Mouse (Mus musculus): ENCODE results near the gene Vamp9. TPM values are rescaled to one million over a fixed set of nuclear protein-coding genes. Genes with fewer than 3 reads are reported as not detected.
A peak's percentile ranks its signal among the peaks of the same experiment; 100 is the strongest.

Vamp9 gene
- polyA plus RNA-seq, 1 experiment from 2014 or later, result 0.64 TPM

- Histone ChIP-seq H3K9ac (replicated peaks) (no peak overlapping the region), H3K27me3 (no peaks in the 10 kb centered on the region), H3K4me1 (no peaks in the 10 kb centered on the region), H3K36me3 (no peaks in the 10 kb centered on the region), H3K9me3 (no peaks in the 10 kb centered on the region), H3K4me3 (no peak overlapping the region), H3K4me2 (replicated peaks) (no peak overlapping the region), H3K27ac (replicated peaks) (no peak overlapping the region)
- WGBS, result 77% methylated on average over 1 of the region's 1 CpGs
- ATAC-seq (replicated peaks), result no peak
Measured at GRCm38 (mm10) chr5:99887133-99887532, 18.9 kb upstream of the Vamp9 start.

DNA sequence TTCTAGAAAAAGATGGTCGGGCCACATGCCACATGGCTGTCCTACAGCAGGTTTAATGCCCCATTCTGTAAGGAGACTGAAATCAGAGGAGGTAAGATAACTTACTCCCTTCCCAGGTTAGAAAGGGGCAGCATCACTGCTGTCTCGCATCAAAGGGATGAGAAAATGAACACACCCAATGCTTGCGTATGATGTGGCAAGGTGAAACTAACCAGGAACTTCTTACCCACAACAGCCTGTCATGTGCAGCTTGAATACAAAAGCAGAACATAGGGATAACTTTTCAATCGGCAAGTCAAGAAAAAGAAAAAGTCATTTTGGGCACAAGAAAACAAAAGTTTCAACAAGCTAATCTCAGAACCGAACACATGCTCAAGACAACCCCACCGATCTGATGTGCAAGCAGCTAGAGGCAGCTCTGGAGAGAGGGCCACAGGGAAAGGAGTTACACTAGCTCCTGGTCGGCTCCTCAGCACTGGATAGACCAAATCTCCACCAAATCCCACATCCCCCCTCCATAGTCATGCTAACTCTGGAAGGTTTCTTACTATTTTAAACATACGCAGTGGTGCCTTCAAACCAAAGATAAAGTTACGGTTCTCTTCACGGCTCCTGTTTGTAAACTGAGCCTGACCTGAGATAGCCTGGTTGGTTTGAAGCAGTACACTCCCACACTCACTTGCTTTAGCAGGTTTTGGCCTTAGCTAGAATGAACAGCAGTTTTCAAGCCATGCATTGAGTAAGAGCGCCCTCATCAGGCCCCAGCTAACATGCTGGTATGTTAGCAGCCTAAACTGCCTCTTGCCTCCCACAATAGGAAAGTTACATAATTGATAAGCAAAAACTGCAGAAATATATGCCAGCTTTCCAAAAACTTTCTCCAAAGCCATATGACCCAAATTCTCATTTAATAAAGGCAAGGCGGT is 14.3 kb upstream of the Vamp9 start:
- H3K4me1 ChIP-seq, result no peaks in the 10 kb centered on the region
- H3K9ac ChIP-seq (replicated peaks), result no peak overlapping the region
- no peak overlapping the region for H3K4me3 ChIP-seq
- WGBS, result 62% methylated on average over 12 of the region's 12 CpGs
- H3K27ac ChIP-seq (replicated peaks), result no peak overlapping the region
- H3K36me3 ChIP-seq, result no peaks in the 10 kb centered on the region
- ATAC-seq (replicated peaks), result peak; percentile 55; the same call in 1 of the 2 replicates
- no peaks in the 10 kb centered on the region for H3K27me3 ChIP-seq
- no peaks in the 10 kb centered on the region for H3K9me3 ChIP-seq
- H3K4me2 ChIP-seq (replicated peaks), result no peak overlapping the region

GRCm38 (mm10) chr5:99900041-99900440 is 6.0 kb upstream of the Vamp9 start:
- no peaks in the 10 kb centered on the region for H3K27me3 ChIP-seq
- H3K36me3 ChIP-seq, result no peaks in the 10 kb centered on the region
- no peaks in the 10 kb centered on the region for H3K4me1 ChIP-seq
- H3K4me2 ChIP-seq (replicated peaks), result no peak overlapping the region
- H3K27ac ChIP-seq (replicated peaks), result no peak overlapping the region
- no peak overlapping the region for H3K9ac ChIP-seq (replicated peaks)
- H3K9me3 ChIP-seq, result no peaks in the 10 kb centered on the region
- WGBS, result 9% methylated on average over 6 of the region's 6 CpGs
- ATAC-seq (replicated peaks), result peak; percentile 89
- no peak overlapping the region for H3K4me3 ChIP-seq

DNA sequence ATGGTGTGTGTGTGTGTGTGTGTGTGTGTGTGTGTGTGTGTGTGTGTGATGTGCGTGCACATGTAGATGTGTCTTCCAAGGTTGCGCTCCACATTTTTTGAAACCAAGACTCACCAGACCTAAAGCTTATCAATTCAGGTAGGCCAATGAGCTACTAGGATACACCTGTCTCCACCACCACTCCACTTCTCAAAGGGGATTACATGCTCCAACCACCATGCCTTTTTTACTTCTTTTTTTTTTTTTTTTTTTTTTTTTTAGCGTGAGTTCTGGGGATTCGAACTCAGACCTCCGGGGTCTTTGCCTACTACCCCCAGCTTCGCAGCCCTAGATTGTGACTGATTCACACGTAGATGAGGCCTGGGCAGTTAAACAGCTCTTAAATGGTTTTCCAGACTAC is 323 bp upstream of the Vamp9 start:
- Histone ChIP-seq H3K9ac (replicated peaks) (0 out of 2 replicates have a peak overlapping the region, but pooled peaks have one; percentile 70), H3K36me3 (no peaks in the 10 kb centered on the region), H3K9me3 (no peaks in the 10 kb centered on the region), H3K4me2 (replicated peaks) (peak overlapping the region; percentile 59; the same call in 1 of the 2 replicates), H3K4me3 (peak overlapping the region; percentile 71; the same call in 1 of the 2 replicates), H3K27me3 (no peaks in the 10 kb centered on the region), H3K4me1 (0 out of 2 replicates have a peak, but pooled peaks cover 4% of the 10 kb centered on the region), H3K27ac (replicated peaks) (peak overlapping the region; percentile 84; the same call in 1 of the 2 replicates)
- 65% methylated on average over 7 of the region's 7 CpGs for WGBS
- ATAC-seq (replicated peaks), result 0 out of 2 replicates have a peak, but pooled peaks have one; percentile 11

GRCm38 (mm10) chr5:99915494-99915893 is 9.4 kb downstream of the Vamp9 start:
- H3K36me3 ChIP-seq, result no peaks in the 10 kb centered on the region
- H3K9me3 ChIP-seq, result no peaks in the 10 kb centered on the region
- 53% methylated on average over 7 of the region's 7 CpGs for WGBS
- H3K4me3 ChIP-seq, result no peak overlapping the region
- ATAC-seq (replicated peaks), result no peak
- H3K4me2 ChIP-seq (replicated peaks), result no peak overlapping the region
- no peak overlapping the region for H3K9ac ChIP-seq (replicated peaks)
- H3K4me1 ChIP-seq, result no peaks in the 10 kb centered on the region
- H3K27ac ChIP-seq (replicated peaks), result no peak overlapping the region
- no peaks in the 10 kb centered on the region for H3K27me3 ChIP-seq

- no peak overlapping the region for H3K27ac ChIP-seq (replicated peaks)
- H3K9me3 ChIP-seq, result no peaks in the 10 kb centered on the region
- H3K9ac ChIP-seq (replicated peaks), result no peak overlapping the region
- H3K4me2 ChIP-seq (replicated peaks), result no peak overlapping the region
- WGBS, result 66% methylated on average over 8 of the region's 8 CpGs
- H3K36me3 ChIP-seq, result no peaks in the 10 kb centered on the region
- H3K27me3 ChIP-seq, result no peaks in the 10 kb centered on the region
- no peak for ATAC-seq (replicated peaks)
- no peaks in the 10 kb centered on the region for H3K4me1 ChIP-seq
- H3K4me3 ChIP-seq, result no peak overlapping the region
Measured at GRCm38 (mm10) chr5:99922033-99922432, 16.0 kb downstream of the Vamp9 start.

DNA sequence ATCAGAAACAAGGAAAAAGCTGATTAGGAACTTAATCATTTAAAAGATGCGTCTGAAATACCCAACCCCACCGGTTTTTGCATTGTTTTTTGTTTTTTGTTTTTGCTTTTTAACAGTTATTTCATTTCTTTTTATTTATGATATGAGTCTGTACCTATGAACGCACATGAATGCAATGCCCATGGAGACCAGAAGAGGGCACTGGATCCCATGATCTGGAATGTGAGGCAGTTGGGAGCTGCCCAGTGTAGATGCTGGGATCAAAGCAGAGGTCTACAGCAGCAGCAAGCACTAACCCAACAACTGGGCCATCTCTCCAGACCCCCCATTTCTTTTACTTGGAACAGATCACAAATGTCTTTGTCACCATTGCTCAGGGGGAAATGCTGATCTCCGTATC is 21.9 kb downstream of the Vamp9 start:
- Histone ChIP-seq H3K9me3 (no peaks in the 10 kb centered on the region), H3K27ac (replicated peaks) (no peak overlapping the region), H3K9ac (replicated peaks) (no peak overlapping the region), H3K36me3 (no peaks in the 10 kb centered on the region), H3K27me3 (no peaks in the 10 kb centered on the region), H3K4me2 (replicated peaks) (no peak overlapping the region), H3K4me1 (no peaks in the 10 kb centered on the region), H3K4me3 (no peak overlapping the region)
- no peak for ATAC-seq (replicated peaks)
- WGBS, result 49% methylated on average over 4 of the region's 4 CpGs

DNA sequence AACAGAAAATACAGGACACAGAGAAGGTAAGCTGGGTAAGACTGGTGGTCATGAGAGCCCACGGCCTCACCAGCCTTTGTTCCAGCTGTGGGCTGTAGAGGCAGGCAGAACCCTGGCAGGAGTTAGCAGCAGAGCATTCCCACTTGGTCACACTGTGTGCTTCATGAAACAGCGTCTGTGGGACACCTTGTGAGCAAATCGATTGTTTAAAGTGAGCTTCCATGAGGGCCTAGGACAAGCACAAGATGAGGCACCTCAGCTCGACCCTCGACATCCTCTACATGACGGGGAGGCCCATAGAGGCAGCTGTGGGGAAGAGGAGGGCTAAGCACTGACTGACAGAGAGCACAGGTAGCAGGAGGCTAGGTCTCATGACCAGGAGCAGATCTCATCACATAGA is 25.9 kb downstream of the Vamp9 start:
- H3K4me2 ChIP-seq (replicated peaks), result no peak overlapping the region
- no peaks in the 10 kb centered on the region for H3K27me3 ChIP-seq
- H3K36me3 ChIP-seq, result no peaks in the 10 kb centered on the region
- H3K9ac ChIP-seq (replicated peaks), result no peak overlapping the region
- ATAC-seq (replicated peaks), result no peak
- no peak overlapping the region for H3K27ac ChIP-seq (replicated peaks)
- no peaks in the 10 kb centered on the region for H3K4me1 ChIP-seq
- no peak overlapping the region for H3K4me3 ChIP-seq
- H3K9me3 ChIP-seq, result no peaks in the 10 kb centered on the region
- 85% methylated on average over 6 of the region's 6 CpGs for WGBS

- Histone ChIP-seq H3K27ac (replicated peaks) (no peak overlapping the region), H3K27me3 (no peaks in the 10 kb centered on the region), H3K4me2 (replicated peaks) (no peak overlapping the region), H3K4me3 (no peak overlapping the region), H3K36me3 (no peaks in the 10 kb centered on the region), H3K9me3 (no peaks in the 10 kb centered on the region), H3K9ac (replicated peaks) (no peak overlapping the region), H3K4me1 (no peaks in the 10 kb centered on the region)
- ATAC-seq (replicated peaks), result no peak
- 78% methylated on average over 3 of the region's 3 CpGs for WGBS
Measured at GRCm38 (mm10) chr5:99939440-99939839, 33.4 kb downstream of the Vamp9 start.

GRCm38 (mm10) chr5:99941273-99941672 is 35.2 kb downstream of the Vamp9 start:
- no peak for ATAC-seq (replicated peaks)
- Histone ChIP-seq H3K36me3 (peaks cover 2% of the 10 kb centered on the region; the same call in 1 of the 2 replicates), H3K4me3 (no peak overlapping the region), H3K4me1 (no peaks in the 10 kb centered on the region), H3K27ac (replicated peaks) (no peak overlapping the region), H3K9me3 (no peaks in the 10 kb centered on the region), H3K4me2 (replicated peaks) (no peak overlapping the region), H3K9ac (replicated peaks) (no peak overlapping the region), H3K27me3 (no peaks in the 10 kb centered on the region)
- WGBS, result 87% methylated on average over 10 of the region's 10 CpGs

GRCm38 (mm10) chr5:99941776-99942502 is 35.9 kb downstream of the Vamp9 start:
- 42% methylated on average over 10 of the region's 10 CpGs for WGBS
- Histone ChIP-seq H3K27ac (replicated peaks) (no peak overlapping the region), H3K4me1 (no peaks in the 10 kb centered on the region), H3K36me3 (peaks cover 2% of the 10 kb centered on the region; the same call in 1 of the 2 replicates), H3K27me3 (no peaks in the 10 kb centered on the region), H3K9ac (replicated peaks) (no peak overlapping the region), H3K4me2 (replicated peaks) (no peak overlapping the region), H3K4me3 (no peak overlapping the region), H3K9me3 (no peaks in the 10 kb centered on the region)
- no peak for ATAC-seq (replicated peaks)

- peaks cover 5% of the 10 kb centered on the region; the same call in 1 of the 2 replicates for H3K36me3 ChIP-seq
- H3K9me3 ChIP-seq, result no peaks in the 10 kb centered on the region
- H3K9ac ChIP-seq (replicated peaks), result no peak overlapping the region
- no peak overlapping the region for H3K4me2 ChIP-seq (replicated peaks)
- H3K4me1 ChIP-seq, result no peaks in the 10 kb centered on the region
- H3K4me3 ChIP-seq, result no peak overlapping the region
- H3K27ac ChIP-seq (replicated peaks), result no peak overlapping the region
- peak; percentile 44; the same call in 1 of the 2 replicates for ATAC-seq (replicated peaks)
- WGBS, result 92% methylated on average over 5 of the region's 5 CpGs
- no peaks in the 10 kb centered on the region for H3K27me3 ChIP-seq
Measured at GRCm38 (mm10) chr5:99952513-99952912, 46.5 kb downstream of the Vamp9 start.
